Mouse (Mus musculus): Measurements from ENCODE around the gene Nsg1.

GRCm38 (mm10) chr5:38091046-38091965, 68.4 kb downstream of the Nsg1 start:
- no peak for TF ChIP-seq CTCF (IDR thresholded peaks at IDR 0.05; ENCODE audit: insufficient read depth, low read depth, low read length)
- no peak for TF ChIP-seq POLR2A (IDR thresholded peaks at IDR 0.05; ENCODE audit: insufficient read depth, low read depth, low read length)
